Mouse (Mus musculus): ENCODE measurements around the gene Dnajc30.

DNA sequence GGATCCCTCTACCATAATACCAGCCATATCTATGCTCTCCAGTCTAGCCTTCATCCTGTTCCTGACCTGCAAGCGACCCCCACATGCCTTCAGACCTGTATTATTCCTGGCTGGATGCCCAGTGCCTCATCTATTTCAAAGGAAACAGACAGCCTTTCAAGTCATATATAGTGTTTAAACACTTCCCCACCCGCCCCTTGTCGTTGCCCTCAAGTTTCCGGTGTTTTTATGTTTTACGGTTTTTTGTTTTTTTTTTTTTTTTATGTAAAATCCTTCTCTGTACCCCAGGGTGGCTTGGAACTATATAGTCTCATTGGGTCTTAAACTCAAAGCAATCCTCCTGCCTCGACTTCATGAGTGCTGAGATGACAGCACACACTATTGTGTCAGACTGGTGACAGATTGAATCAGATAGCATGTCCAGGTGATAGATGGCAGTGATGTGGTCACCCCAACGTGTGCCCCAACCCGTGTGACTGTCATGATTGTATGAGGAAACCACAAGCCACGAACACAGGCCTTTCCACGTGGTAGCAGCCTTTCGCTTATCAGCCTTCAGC is 39.3 kb upstream of the Dnajc30 start:
- TF ChIP-seq CTCF (IDR thresholded peaks at IDR 0.05; ENCODE audit: borderline replicate concordance, extremely low read depth, insufficient read depth, insufficient read length) = no peak
- TF ChIP-seq POLR2A (IDR thresholded peaks at IDR 0.05; ENCODE audit: borderline replicate concordance, extremely low read depth, insufficient read depth, insufficient read length, poor library complexity, severe bottlenecking) = no peak

Measured in brain, embryonic 14.5 days (tissue).